Mouse (Mus musculus): ENCODE data around the gene Vmn1r95. TPM values are rescaled to one million over a fixed set of nuclear protein-coding genes. Genes with fewer than 3 reads are reported as not detected.
"Not testable (repeated sequence)": the region's sequence is repeated elsewhere in the genome, so short reads cannot be mapped to it uniquely, and the experiment has no call there.

Gene Vmn1r95
- not detected for total RNA-seq (2021)
- long read RNA-seq, experiment 1 = 0 reads
- long read RNA-seq, experiment 2 = 0 reads

- DNase-seq (ENCODE audit: low spot score in 2 of 2) = not testable (repeated sequence)
Observed at GRCm38 (mm10) chr7:20193410-20193809, at the start of gene Vmn1r95. Gene Vmn1r95, plus strand, starts transcription at chr7:20193710.

- DNase-seq (ENCODE audit: low spot score in 2 of 2) = not testable (repeated sequence)
Observed at GRCm38 (mm10) chr7:20168277-20168676, 25.2 kb upstream of the Vmn1r95 start, which contains the start of gene Vmn1r94. Gene Vmn1r94, minus strand, starts transcription at chr7:20168377.

- DNase-seq (ENCODE audit: low spot score in 2 of 2) = not testable (repeated sequence)
Observed at GRCm38 (mm10) chr7:20205507-20205906, 12.0 kb downstream of the Vmn1r95 start, which contains the start of gene Gm6164. Gene Gm6164, minus strand, starts transcription at chr7:20205607.

GRCm38 (mm10) chr7:20233728-20234127, 40.2 kb downstream of the Vmn1r95 start, which contains the start of gene Gm4498:
Gene Gm4498, minus strand, starts transcription at chr7:20233828.
- DNase-seq (ENCODE audit: low spot score in 2 of 2) = not testable (repeated sequence)

Other genes with a start within 250 kb of the Vmn1r95 start
- gene Igsf23, start 243.0 kb upstream of the Vmn1r95 start, total RNA-seq (2021) = under 1 TPM in 1 of 2 experiments, not detected in 1; 0.28 TPM
- gene Ceacam20, start 228.3 kb upstream of the Vmn1r95 start, total RNA-seq (2021) = not detected
- not detected for gene Nlrp9b, start 202.2 kb upstream of the Vmn1r95 start, total RNA-seq (2021)
- gene Vmn1r91, start 94.0 kb upstream of the Vmn1r95 start, total RNA-seq (2021) = not detected
- not detected for gene Gm16442, start 71.1 kb upstream of the Vmn1r95 start, total RNA-seq (2021)
- not detected for gene Vmn1r93, start 54.6 kb upstream of the Vmn1r95 start, total RNA-seq (2021)
- not detected for gene Vmn1r94, start 25.3 kb upstream of the Vmn1r95 start, total RNA-seq (2021)
- gene Gm6164, start 11.9 kb downstream of the Vmn1r95 start, total RNA-seq (2021) = not detected
- gene Gm4498, start 40.1 kb downstream of the Vmn1r95 start, total RNA-seq (2021) = not detected
- not detected for gene Gm5890, start 69.1 kb downstream of the Vmn1r95 start, total RNA-seq (2021)
- not detected for gene Gm4133, start 140.4 kb downstream of the Vmn1r95 start, total RNA-seq (2021)
- not detected for gene Gm5728, start 181.7 kb downstream of the Vmn1r95 start, total RNA-seq (2021)
- gene Vmn1r100, start 224.2 kb downstream of the Vmn1r95 start, total RNA-seq (2021) = not detected
- gene Vmn1r101, start 248.9 kb downstream of the Vmn1r95 start, total RNA-seq (2021) = not detected

All from adrenal gland, postnatal 4 days (tissue).